Mouse (Mus musculus): ENCODE results near the gene Ahdc1.
A peak's percentile ranks its signal among the peaks of the same experiment; 100 is the strongest.

The Ahdc1 gene

DNA sequence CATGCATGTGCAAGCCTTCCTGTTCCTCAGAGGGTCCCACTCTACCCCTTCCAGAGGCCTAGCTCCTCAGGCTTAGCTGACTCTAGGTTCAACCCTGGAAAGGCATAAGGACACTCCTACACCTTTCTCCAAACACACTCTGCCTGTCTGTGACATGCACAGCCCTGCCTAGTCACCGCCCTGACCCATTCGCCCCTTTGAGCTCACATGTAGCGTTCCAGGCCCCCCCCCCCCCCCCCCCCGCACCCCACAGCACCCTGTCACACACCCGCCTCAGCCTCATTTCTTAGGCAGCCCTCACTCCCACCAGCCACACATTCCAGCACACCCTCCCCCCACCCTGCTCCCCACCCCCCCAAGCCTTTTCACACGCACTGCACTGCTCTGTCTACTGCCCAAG, 9.7 kb downstream of the Ahdc1 start:
- no peak for DNase-seq

GRCm38 (mm10) chr4:133021181-133021671, 10.2 kb downstream of the Ahdc1 start:
- DNase-seq = no peak

DNA sequence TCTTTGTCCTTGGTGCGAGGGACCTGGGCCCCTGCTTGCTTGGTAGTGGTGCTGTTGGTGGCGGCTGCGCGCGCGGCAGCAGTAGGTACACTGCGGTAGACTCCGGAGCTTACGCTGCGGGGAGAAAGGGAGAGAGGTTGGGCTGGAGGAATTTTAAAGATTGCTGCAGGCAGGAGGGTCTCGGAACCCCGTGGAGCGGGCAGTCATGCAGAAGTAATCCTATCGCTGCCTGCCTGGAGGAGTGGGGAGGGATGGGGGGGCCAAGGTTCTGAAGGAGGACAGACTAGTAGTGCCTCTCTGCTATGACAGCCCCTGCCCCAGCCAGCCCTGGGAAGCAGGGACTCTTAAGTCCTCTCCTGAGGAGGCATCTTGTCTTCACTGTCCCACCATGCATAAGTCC, 11.2 kb downstream of the Ahdc1 start:
- peak; percentile 18 for DNase-seq

- no peak for DNase-seq
These were observed 12.0 kb downstream of the Ahdc1 start for GRCm38 (mm10) chr4:133022954-133023635.

- DNase-seq = no peak
These were observed 12.6 kb downstream of the Ahdc1 start for GRCm38 (mm10) chr4:133023636-133024035.

DNA sequence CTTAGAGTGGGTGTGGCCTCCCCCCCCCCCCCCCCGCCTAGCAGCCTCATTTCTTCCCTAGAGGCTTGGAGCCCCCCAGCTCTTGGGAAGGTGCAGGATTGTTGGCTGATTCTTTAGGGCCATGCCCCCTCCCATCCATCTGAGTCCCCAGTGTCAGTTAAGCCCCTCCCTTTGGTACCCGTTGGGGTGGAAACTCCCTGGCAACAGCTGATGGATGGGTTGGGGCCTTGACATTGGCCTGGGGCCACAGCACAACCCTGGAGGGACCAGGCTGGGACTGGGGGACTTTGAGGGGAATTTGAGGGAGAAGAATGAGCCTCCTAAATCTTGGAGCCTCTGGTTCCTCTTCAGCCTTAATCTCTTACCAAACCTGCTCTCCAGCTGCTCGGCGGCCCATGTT, 13.3 kb downstream of the Ahdc1 start:
- DNase-seq = no peak

DNA sequence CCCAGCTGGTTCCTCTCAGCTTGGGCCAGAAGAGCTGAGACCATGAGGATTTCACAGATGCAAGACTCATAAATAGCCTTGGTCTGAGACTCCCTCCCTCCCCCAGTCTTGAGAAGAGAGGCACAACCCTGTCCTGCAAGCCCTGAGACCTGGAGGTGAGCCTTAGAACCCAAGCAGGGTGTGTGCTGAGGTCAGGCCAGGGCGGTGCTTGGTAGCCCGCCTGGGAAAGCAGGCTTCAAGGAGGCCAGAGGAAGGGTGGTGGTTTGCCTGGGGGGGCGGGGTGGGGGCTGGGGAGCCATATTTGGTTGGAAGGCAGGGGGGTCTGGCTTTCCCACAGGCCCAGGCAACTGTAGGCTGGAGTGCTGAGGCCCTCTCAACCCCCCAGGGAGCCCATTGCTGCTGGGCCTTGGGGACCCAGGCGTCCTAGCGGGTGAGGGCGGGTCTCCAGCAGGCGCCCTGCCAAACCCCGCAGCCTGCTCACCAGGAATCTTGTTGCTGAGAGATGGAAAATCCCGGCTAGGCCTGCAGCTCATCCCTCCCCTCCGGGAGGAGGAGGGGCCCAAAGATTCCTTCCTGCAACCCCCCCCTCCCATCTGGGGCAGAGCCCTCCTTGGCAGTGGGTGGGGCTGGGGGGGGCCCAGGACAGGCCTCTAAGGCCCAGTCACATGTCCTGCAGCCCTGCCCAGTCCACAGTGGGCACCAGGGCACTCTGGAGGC, 14.1 kb downstream of the Ahdc1 start:
- peak; percentile 36 for DNase-seq

GRCm38 (mm10) chr4:133026272-133026671, 15.2 kb downstream of the Ahdc1 start:
- DNase-seq = no peak

DNA sequence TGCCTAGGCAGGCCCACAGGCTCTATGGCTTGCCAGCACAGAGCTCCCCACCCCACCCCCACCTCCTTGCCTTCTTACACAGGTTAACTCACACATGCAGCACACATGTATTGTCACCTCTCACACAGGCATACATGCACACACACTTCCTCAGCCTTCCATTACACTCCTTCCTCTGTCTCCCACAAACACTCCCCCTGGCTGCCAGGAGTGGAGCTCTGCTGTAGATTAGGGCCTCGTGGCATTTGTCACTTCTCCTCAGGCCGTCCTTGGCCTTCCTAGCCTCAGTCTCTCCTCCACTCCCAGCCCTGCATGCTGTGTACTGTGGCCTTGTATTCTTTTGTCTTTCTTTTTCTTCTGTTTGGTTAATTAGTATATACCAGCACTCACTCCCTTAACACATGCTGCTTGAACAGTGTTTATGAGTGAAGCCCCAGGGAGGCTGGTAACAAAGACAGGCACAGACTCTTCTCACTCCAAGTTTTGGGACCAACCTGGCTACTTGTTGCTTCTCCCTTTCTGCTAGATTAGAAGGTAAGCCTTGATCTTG, 15.8 kb downstream of the Ahdc1 start:
- DNase-seq = no peak

DNA sequence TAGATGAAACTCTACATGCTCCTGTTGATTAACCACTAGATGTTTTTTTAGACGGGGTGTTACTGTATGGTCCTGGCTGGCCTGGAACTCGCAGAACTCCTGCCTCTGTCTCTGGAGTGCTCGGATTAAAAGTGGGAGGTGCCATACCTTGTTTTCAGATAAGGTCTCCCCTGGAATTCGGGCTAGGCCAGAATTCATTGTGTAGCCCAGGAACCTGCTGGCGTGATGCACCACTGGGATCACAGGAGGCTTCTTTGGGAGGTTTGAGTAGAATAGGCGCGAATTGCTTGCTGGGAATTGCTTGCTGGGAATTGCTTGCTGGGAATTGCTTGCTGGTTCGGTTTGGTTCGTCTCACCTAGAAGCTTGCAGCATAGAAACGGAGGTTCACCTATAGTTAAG, 16.7 kb downstream of the Ahdc1 start:
- no peak for DNase-seq

GRCm38 (mm10) chr4:133028193-133028592, 17.1 kb downstream of the Ahdc1 start:
- DNase-seq = no peak

DNA sequence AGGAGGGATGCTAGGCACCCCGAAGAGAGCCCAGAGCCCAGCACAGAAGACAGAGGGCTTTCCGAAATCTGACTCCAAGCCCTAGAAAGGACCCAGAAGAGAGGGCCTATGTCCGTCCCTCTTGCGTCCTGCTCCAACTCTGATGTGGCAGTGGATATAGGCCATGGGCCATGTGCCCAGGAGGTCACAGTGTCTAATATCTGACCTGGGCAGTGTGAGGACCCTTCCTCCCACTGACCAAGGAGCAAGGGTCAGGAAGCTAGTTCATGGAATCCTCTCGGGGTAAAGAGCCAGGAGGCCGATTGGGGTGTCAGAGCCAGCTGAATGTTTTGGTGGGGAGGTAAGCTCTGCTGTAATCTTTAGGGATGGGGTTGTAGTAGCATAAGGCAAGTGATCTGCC, 17.8 kb downstream of the Ahdc1 start:
- no peak for DNase-seq

DNA sequence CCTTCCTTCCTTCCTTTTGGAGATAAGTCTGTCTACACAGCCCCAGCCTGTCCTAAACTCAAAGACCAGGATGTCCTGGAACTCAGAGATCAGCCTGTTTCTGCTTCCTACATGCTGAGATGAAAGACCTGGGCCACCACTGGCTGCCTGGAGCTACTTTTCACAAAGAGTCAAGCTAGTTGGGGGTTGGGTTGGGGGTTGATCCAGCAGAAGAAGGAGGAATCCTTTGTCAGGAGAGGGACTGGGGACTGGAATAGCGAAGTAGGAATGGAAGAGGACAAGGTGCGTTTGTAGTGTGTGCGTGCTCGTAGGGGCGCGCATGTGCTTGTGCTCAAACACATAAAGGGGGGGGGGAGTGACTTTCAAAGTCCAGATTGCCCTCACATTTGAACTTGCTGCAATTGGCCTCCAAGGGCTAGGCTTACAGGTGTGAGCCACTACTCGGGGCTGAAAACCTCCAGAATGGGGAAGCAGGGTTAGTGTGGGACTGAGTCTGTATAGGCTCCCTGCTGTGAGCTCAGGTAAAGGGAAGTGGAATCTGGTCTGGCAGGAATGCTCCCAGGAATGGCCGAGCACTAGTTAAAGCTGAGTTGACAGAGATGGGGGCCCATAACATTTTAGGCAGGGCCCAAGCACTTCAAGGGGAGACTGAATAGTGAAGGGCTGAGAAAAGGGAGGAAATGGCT, 21.5 kb downstream of the Ahdc1 start:
- DNase-seq = no peak

GRCm38 (mm10) chr4:133034478-133034877, 23.4 kb downstream of the Ahdc1 start:
- DNase-seq = no peak

GRCm38 (mm10) chr4:133035446-133035845, 24.4 kb downstream of the Ahdc1 start:
- DNase-seq = no peak

DNA sequence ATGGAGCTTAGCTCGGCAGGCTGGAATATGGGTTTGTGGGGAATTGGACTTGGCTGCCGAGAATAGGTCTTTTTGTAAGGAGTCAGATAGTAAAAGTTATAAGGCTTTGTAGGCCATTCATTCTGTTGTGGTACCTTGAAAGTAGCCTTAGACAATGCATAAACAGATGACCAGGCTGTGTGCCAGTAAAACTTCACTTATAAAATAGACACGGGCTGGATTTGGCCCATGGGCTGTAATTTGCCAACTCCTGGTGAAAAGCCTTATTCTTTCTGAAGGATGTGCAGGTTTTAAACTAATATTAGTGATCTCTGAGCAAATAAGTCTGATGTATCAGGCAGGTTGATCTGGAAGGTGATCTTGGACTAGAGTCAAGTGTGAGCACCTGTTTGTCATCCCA, 24.9 kb downstream of the Ahdc1 start:
- no peak for DNase-seq

DNA sequence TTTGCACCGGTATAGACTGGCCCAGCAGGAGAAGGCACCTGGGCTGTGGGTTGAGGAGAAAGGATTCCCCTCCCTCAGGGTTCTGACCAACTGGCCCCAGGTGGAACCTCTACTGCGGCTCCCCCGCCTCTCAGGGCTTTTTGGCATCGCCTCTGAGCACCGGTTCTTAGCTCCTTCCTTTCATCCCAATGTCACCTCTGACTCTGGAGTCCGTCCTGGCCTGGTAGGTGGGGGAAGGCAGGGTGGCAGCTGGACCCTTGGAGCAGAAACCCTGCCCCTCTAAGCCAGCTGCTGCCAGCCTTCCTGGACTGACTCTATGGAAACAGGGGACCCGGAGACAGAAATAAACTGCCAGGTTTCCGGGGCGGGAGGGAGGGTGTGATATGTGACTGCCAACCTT, 26.2 kb downstream of the Ahdc1 start:
- DNase-seq = no peak

DNA sequence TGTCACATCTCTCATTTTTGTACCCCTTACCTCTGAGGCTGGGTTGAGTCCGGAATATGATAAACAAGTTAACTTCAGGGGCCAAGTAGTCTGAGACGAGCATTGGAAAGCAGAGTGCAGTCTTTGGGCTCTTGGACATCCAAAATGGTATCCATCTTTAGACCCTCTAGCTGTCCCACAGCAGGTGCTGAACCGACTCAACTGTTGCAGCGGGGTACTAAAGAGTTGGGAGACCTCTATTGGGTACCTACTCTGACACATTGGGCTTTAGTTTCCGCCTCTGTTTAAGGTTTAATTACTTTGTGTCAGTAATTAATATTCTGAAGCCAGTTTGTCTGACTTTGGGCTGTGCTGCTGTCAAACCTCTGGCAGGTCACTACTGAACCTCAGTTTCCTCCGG, 26.7 kb downstream of the Ahdc1 start:
- DNase-seq = no peak

DNA sequence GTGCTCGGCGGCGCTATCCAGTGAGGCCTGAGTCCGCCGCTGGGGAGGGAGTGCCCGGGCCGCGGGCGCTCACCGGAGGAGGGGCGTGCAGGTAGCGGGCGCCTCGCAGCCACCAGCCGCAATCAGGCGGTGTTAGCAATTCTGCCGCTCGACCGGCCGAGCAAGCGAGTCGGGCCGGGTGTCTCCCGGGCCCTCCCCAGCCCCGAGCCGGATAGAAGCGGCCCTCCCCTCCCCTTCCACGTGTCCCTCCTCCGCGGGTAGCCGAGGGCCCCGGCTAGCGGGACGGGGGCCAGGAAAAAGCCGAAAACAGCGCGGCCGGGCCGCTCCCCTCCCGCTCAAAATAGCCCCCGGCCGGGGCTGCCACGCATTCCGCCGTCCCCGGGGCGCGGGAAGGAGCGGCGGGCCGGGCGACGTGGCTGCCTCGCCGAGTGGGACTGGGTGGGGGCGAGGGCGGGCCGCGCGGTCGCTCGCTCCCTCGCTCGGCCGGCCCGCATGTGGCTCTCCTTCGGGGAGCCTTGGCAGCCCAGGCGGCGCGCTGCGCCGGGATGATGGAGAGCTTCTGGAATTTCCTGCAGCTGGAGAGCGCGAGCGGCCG, 27.6 kb downstream of the Ahdc1 start:
- DNase-seq = no peak

- DNase-seq = no peak
These were observed 28.2 kb downstream of the Ahdc1 start for GRCm38 (mm10) chr4:133039116-133039819.

DNA sequence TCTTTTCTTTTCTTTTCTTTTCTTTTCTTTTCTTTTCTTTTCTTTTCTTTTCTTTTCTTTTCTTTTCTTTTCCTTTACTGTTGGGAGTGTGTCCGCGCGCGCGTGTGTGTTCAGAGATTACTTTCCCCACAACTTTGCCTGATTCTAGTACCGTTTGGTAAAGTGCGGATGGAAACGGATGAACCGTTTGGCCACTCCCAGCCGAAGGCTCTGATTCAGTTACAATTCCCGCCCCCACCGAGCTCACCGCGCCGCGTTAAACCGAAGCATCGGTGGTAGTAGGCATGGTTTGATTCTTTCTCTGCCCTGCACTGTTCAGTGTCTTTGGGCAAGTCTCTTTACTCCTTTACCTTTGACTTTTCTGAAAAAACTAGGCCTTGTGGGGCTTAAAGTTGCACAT, 28.8 kb downstream of the Ahdc1 start:
- DNase-seq = no peak

GRCm38 (mm10) chr4:133040241-133040904, 29.3 kb downstream of the Ahdc1 start:
- DNase-seq = no peak

All from right cerebral cortex, postnatal 14 days (tissue).